Mouse (Mus musculus): ENCODE measurements around the gene Fgf11. TPM values are rescaled to one million over a fixed set of nuclear protein-coding genes. Genes with fewer than 3 reads are reported as not detected.
A peak's percentile ranks its signal among the peaks of the same experiment; 100 is the strongest.

Gene Fgf11
- polyA plus RNA-seq, 1 experiment from 2014 or later = 2.3 TPM

DNA sequence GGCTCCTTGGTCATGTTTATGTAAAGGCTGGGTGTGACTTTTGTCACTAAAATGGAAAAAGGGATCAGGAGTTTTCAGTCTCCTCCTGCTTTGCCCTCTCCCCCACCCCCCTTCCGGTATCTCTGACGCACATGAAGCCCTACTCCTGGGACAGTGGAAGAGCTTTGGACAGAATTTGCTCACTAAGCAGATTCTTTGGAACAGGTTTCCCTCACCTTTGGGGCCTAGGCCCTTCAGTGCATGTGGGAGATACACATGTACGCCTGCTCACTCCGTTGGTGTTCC, 34.1 kb downstream of the Fgf11 start:
- WGBS = 58% methylated on average over 4 of the region's 4 CpGs
- Histone ChIP-seq H3K9ac (ENCODE audit: low read depth, low read length) (no peak overlapping the region), H3K4me3 (ENCODE audit: low read depth, low read length) (no peak overlapping the region), H3K4me2 (ENCODE audit: low read depth, low read length) (peak overlapping the region; percentile 68; the same call in 1 of the 2 replicates), H3K36me3 (ENCODE audit: control insufficient read depth, insufficient read depth, low read length) (no peaks in the 10 kb centered on the region), H3K4me1 (ENCODE audit: control insufficient read depth, insufficient read depth, low read length) (no peaks in the 10 kb centered on the region), H3K27me3 (replicated peaks; ENCODE audit: control insufficient read depth, insufficient read depth, low read length) (no peaks in the 10 kb centered on the region), H3K9me3 (ENCODE audit: control insufficient read depth, low read length) (no peaks in the 10 kb centered on the region), H3K27ac (replicated peaks; ENCODE audit: low read depth, low read length) (0 out of 2 replicates have a peak overlapping the region, but pooled peaks have one; percentile 93)
- DNase-seq (ENCODE audit: low spot score) (no peak), ATAC-seq (ENCODE audit: low read depth) (no peak)

DNA sequence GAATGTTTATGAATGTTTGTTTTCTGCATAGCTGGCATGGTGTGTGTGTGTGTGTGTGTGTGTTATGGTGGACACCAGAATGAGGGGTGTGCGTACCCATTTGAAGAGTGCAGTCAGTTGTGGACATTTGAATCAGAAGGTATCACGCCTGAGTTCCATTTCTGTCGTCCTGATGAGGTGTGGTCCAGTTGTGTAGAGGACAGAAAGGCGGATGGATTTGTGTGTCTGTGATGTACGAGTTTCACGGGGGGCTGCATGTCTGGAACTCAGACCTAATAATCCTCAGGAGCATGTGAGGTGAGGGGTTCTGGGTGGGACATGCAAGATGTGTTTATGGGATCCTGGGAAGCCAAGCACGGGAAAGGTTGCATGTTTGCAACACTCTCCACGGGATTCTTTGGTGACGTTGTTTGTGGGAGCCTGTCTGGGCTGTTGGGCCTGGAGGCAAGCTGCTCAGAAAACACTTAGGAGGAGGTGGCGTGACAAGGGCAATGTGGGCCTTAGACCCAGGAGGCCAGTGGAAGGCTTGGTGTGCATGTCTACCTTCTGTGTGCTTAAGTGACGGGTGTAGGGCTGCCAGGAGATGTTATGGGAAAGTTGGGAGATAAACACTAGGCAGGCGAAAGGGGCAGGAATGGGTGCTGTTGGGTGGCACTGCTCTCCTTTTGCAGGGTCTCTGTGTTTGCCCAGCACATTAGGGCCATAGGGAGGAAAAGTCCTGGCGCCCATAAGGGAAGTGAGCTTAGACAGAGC, 34.6 kb downstream of the Fgf11 start:
- peak overlapping the region; percentile 98 for H3K9ac ChIP-seq (ENCODE audit: low read depth, low read length)
- no peak for ATAC-seq (ENCODE audit: low read depth)

DNA sequence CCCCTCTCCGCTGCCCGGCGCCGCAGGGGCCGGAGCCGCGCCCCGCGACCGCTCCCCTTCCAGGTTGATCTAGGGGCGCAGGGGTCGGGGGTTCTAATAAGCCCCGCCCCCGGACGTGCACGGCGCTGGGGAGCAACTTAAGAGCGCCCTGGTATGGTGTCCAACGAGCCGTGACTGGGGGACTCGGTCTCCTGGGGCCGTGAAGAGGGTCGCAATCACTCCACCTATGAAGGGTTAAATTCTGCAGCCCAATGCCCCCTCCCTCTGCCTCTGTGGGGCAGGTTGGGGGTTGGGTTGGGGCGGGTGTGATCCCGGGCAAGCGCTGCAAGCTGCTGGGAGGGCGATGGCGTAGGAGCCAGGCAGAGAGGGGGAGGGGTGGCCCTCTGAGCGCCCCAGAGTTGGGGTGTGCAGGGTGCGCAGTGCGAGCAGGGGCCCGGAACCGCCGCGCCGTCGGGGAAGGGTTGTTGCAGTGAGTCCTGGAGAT, 35.5 kb downstream of the Fgf11 start:
- H3K27me3 ChIP-seq (replicated peaks; ENCODE audit: control insufficient read depth, insufficient read depth, low read length) = no peaks in the 10 kb centered on the region
- H3K9ac ChIP-seq (ENCODE audit: low read depth, low read length) = peak overlapping the region; percentile 98
- no peaks in the 10 kb centered on the region for H3K9me3 ChIP-seq (ENCODE audit: control insufficient read depth, low read length)
- peak; percentile 84 for ATAC-seq (ENCODE audit: low read depth)
- H3K4me1 ChIP-seq (ENCODE audit: control insufficient read depth, insufficient read depth, low read length) = no peaks in the 10 kb centered on the region
- H3K27ac ChIP-seq (replicated peaks; ENCODE audit: low read depth, low read length) = peak overlapping the region; percentile 93
- peak; percentile 69 for DNase-seq (ENCODE audit: low spot score)
- 1% methylated on average over 26 of the region's 37 CpGs for WGBS
- no peaks in the 10 kb centered on the region for H3K36me3 ChIP-seq (ENCODE audit: control insufficient read depth, insufficient read depth, low read length)
- peak overlapping the region; percentile 92 for H3K4me3 ChIP-seq (ENCODE audit: low read depth, low read length)
- peak overlapping the region; percentile 68 for H3K4me2 ChIP-seq (ENCODE audit: low read depth, low read length)

More for the DNA sequence above, 34.6 kb downstream of the Fgf11 start:
- Histone ChIP-seq H3K27ac (replicated peaks; ENCODE audit: low read depth, low read length) (peak overlapping the region; percentile 93; the same call in 1 of the 2 replicates), H3K9me3 (ENCODE audit: control insufficient read depth, low read length) (no peaks in the 10 kb centered on the region), H3K4me2 (ENCODE audit: low read depth, low read length) (peak overlapping the region; percentile 68), H3K4me1 (ENCODE audit: control insufficient read depth, insufficient read depth, low read length) (no peaks in the 10 kb centered on the region), H3K4me3 (ENCODE audit: low read depth, low read length) (peak overlapping the region; percentile 92), H3K27me3 (replicated peaks; ENCODE audit: control insufficient read depth, insufficient read depth, low read length) (no peaks in the 10 kb centered on the region), H3K36me3 (ENCODE audit: control insufficient read depth, insufficient read depth, low read length) (no peaks in the 10 kb centered on the region)
- 51% methylated on average over 13 of the region's 13 CpGs for WGBS
- no peak for DNase-seq (ENCODE audit: low spot score)

DNA sequence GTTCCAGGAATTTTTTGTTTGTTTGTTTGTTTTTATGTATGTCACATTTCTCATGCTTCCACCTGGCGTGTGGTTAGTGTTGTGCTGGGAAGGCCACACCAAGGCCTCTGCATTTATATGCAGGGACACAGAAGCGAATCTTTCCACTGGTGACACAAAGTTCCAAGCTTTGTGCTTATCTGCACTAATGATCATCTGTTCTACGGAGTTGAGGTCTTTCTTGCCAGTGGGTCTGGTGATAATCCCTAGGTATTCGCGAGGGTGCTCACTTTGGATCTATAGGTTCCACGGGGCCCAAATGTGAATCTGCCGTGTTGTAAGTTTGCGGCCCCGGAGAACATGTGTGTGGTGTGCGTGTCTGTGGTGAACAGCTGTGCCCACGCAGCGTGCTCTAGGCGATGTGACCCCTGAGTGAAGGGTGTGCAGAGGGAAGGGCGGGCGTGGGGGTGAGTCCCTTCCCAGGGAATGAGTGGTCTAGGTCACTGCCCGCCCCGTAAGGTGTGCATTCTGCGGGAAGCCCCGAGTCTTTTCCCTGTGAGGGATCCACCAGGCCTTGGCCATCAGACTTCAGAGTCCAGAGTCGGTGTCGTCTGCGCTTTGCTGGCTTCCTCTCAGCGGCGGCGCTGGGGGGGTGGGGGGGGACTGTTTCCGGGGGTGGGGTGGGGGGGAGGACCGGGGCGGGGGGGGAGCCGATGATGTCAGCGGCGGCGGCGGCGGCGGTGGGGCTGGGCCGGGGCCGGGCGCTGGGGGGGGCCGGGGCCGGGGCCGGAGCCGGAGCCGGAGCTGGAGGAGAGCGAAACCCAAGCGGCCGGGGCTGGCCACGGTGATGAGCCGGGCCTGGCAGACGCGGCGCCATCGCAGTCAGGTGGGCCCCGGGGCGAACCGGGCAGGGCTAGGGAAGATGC, 36.2 kb downstream of the Fgf11 start, which contains the start of gene Zbtb4:
Zbtb4 (plus strand) TSS at position 692 of the 905 bp plus-strand sequence.
- Histone ChIP-seq H3K4me3 (ENCODE audit: low read depth, low read length) (peak within 1 kb of the TSS; percentile 92), H3K36me3 (ENCODE audit: control insufficient read depth, insufficient read depth, low read length) (no peaks in the 10 kb centered on the region), H3K27ac (replicated peaks; ENCODE audit: low read depth, low read length) (peak within 1 kb of the TSS; percentile 93), H3K27me3 (replicated peaks; ENCODE audit: control insufficient read depth, insufficient read depth, low read length) (no peaks in the 10 kb centered on the region), H3K4me1 (ENCODE audit: control insufficient read depth, insufficient read depth, low read length) (peaks cover 2% of the 10 kb centered on the region; the same call in 1 of the 2 replicates), H3K4me2 (ENCODE audit: low read depth, low read length) (peak within 1 kb of the TSS; percentile 68), H3K9ac (ENCODE audit: low read depth, low read length) (peak within 1 kb of the TSS; percentile 98), H3K9me3 (ENCODE audit: control insufficient read depth, low read length) (no peaks in the 10 kb centered on the region)
- ATAC-seq (ENCODE audit: low read depth) (peak; percentile 71), DNase-seq (ENCODE audit: low spot score) (peak; percentile 49)
- WGBS = 34% methylated on average over 18 of the region's 55 CpGs

DNA sequence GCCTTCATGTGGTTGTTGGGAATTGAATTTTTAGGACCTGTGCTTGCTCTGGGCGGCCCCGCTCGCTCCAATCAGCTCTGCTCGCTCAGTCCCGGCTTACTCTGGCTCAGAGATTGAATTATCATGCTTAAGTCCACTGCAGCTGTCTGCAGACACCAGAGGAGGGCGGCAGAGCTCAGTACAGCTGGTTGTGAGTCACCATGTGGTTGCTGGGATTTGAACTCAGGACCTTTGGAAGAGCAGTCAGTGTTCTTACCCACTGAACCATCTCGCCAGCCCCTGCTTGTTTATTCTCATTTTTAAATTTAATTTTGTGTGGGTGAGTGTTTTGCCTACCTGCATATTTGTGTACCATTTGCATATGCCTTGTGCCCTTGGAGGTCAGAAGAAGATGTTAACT, 38.1 kb downstream of the Fgf11 start:
- Histone ChIP-seq H3K9me3 (ENCODE audit: control insufficient read depth, low read length) (no peaks in the 10 kb centered on the region), H3K4me3 (ENCODE audit: low read depth, low read length) (no peak overlapping the region), H3K4me2 (ENCODE audit: low read depth, low read length) (no peak overlapping the region), H3K27ac (replicated peaks; ENCODE audit: low read depth, low read length) (no peak overlapping the region), H3K27me3 (replicated peaks; ENCODE audit: control insufficient read depth, insufficient read depth, low read length) (no peaks in the 10 kb centered on the region), H3K4me1 (ENCODE audit: control insufficient read depth, insufficient read depth, low read length) (peaks cover 12% of the 10 kb centered on the region), H3K36me3 (ENCODE audit: control insufficient read depth, insufficient read depth, low read length) (no peaks in the 10 kb centered on the region), H3K9ac (ENCODE audit: low read depth, low read length) (no peak overlapping the region)
- 64% methylated on average over 7 of the region's 7 CpGs for WGBS
- DNase-seq (ENCODE audit: low spot score) (no peak), ATAC-seq (ENCODE audit: low read depth) (no peak)

DNA sequence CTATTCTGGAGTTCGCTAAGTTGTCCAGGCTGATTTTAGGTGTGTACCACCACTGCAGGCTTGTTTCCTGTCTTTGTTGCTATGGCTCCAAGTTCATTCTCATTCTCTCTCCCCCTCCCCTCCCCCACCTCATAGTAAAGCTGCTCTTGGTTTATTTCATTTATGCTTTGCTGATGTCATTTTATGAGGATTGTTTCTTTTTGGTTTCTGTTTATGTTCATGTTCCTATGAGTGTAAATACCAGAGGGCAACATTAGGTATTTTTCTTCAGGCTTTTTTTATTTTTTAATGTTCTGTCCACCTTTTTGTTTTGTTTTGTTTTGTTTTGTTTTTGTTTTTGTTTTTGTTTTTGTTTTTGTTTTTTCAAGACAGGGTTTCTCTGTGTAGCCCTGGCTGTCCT, 39.8 kb downstream of the Fgf11 start, which contains the start of gene Slc35g3:
Slc35g3 (minus strand) TSS at position 101 of the 400 bp plus-strand sequence.
- no peak within 1 kb of the TSS for H3K4me2 ChIP-seq (ENCODE audit: low read depth, low read length)
- no peak within 1 kb of the TSS for H3K27ac ChIP-seq (replicated peaks; ENCODE audit: low read depth, low read length)
- WGBS = 87% methylated on average over 1 of the region's 1 CpGs
- H3K9ac ChIP-seq (ENCODE audit: low read depth, low read length) = no peak within 1 kb of the TSS
- H3K4me1 ChIP-seq (ENCODE audit: control insufficient read depth, insufficient read depth, low read length) = peaks cover 18% of the 10 kb centered on the region
- no peaks in the 10 kb centered on the region for H3K9me3 ChIP-seq (ENCODE audit: control insufficient read depth, low read length)
- no peaks in the 10 kb centered on the region for H3K27me3 ChIP-seq (replicated peaks; ENCODE audit: control insufficient read depth, insufficient read depth, low read length)
- no peaks in the 10 kb centered on the region for H3K36me3 ChIP-seq (ENCODE audit: control insufficient read depth, insufficient read depth, low read length)
- H3K4me3 ChIP-seq (ENCODE audit: low read depth, low read length) = no peak within 1 kb of the TSS
- ATAC-seq (ENCODE audit: low read depth) (no peak), DNase-seq (ENCODE audit: low spot score) (no peak)

DNA sequence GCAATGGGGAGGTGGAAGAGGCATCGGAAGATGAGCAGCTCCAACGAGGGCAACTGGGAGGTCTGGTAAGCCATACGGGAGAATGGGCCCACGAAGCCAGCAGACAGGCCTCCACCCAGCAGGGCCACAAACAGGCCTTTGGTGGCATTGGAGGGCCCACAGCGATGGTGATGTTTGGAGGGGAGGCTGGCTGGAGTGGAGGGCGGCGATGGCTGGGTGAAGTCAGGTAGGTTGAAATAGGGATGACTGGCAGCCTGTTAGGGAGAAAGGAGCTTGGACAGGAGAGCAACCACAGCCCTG, 40.8 kb downstream of the Fgf11 start:
- Histone ChIP-seq H3K4me1 (ENCODE audit: control insufficient read depth, insufficient read depth, low read length) (peaks cover 25% of the 10 kb centered on the region), H3K9me3 (ENCODE audit: control insufficient read depth, low read length) (no peaks in the 10 kb centered on the region), H3K27me3 (replicated peaks; ENCODE audit: control insufficient read depth, insufficient read depth, low read length) (no peaks in the 10 kb centered on the region), H3K4me3 (ENCODE audit: low read depth, low read length) (no peak overlapping the region), H3K27ac (replicated peaks; ENCODE audit: low read depth, low read length) (no peak overlapping the region), H3K9ac (ENCODE audit: low read depth, low read length) (no peak overlapping the region), H3K4me2 (ENCODE audit: low read depth, low read length) (no peak overlapping the region), H3K36me3 (ENCODE audit: control insufficient read depth, insufficient read depth, low read length) (no peaks in the 10 kb centered on the region)
- WGBS = 90% methylated on average over 7 of the region's 7 CpGs
- ATAC-seq (ENCODE audit: low read depth) (no peak), DNase-seq (ENCODE audit: low spot score) (no peak)

DNA sequence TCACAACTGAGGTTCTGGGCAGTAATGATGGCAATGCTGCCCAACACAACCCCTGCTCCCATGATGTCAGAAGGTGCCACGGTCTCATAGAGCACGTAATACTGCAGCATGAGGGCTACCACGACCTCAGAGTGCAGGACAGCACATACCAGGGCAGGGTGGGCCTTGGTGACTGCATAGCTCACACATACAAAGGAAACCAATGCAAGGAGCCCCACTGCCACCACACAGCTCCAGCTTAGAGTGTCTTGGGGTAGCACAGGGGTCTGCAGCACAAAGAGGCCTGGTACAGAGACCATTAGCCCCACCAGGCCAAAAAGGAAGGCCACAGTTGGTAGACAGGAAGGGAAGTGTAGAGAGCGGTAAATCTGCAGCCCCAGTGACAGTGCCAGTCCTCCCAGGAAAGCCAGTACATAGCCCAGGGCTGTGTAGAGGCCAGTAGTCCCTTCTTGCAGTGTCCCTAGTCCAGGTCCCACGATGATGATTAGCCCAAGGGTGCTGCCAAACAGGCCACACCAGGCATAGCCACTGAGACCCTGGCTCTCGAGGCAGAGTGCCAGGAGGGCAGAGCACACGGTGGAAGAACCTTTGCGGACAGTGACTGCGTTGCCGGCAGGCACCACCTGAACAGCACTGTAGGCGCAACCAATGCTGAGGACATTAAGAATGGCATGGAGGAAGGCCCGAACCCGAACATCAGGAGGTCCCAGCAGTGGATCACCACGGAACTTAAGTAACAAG, 41.3 kb downstream of the Fgf11 start:
- H3K4me3 ChIP-seq (ENCODE audit: low read depth, low read length) = peak overlapping the region; percentile 50; the same call in 1 of the 2 replicates
- peaks cover 31% of the 10 kb centered on the region for H3K4me1 ChIP-seq (ENCODE audit: control insufficient read depth, insufficient read depth, low read length)
- no peak for DNase-seq (ENCODE audit: low spot score)
- no peaks in the 10 kb centered on the region for H3K27me3 ChIP-seq (replicated peaks; ENCODE audit: control insufficient read depth, insufficient read depth, low read length)
- 82% methylated on average over 14 of the region's 14 CpGs for WGBS
- peak overlapping the region; percentile 76; the same call in 1 of the 2 replicates for H3K9ac ChIP-seq (ENCODE audit: low read depth, low read length)
- no peaks in the 10 kb centered on the region for H3K9me3 ChIP-seq (ENCODE audit: control insufficient read depth, low read length)
- no peak for ATAC-seq (ENCODE audit: low read depth)
- H3K27ac ChIP-seq (replicated peaks; ENCODE audit: low read depth, low read length) = peak overlapping the region; percentile 99
- H3K36me3 ChIP-seq (ENCODE audit: control insufficient read depth, insufficient read depth, low read length) = no peaks in the 10 kb centered on the region
- H3K4me2 ChIP-seq (ENCODE audit: low read depth, low read length) = peak overlapping the region; percentile 74
